Mouse (Mus musculus) myocyte (in vitro differentiated cells): ENCODE results near the gene Akap13.

ENCODE experiments used
- CEBPB ChIP-seq: IDR thresholded peaks from 2 replicates; pipeline ENCODE4 v1.6.1; 2011; ENCODE audit warnings: mild to moderate bottlenecking, moderate library complexity; ENCODE audit not compliant: poor library complexity, insufficient read depth, severe bottlenecking
- E2F4 ChIP-seq: IDR thresholded peaks from one replicate; pipeline ENCODE4 v1.6.1; 2011; ENCODE audit warnings: mild to moderate bottlenecking, control low read depth, moderate library complexity; ENCODE audit not compliant: insufficient read depth
- MAX ChIP-seq: IDR thresholded peaks from one replicate; pipeline ENCODE4 v1.6.1; 2011; ENCODE audit warnings: low read depth, mild to moderate bottlenecking, control low read depth
- MYOD1 ChIP-seq, 3 experiments: IDR thresholded peaks; one replicate each; pipeline ENCODE4 v1.6.1; 2011; ENCODE audit warnings: control low read depth in 2 of 3, low read depth in 2 of 3, mild to moderate bottlenecking in 2 of 3, moderate library complexity in 1 of 3; ENCODE audit not compliant: insufficient read length in 2 of 3, control insufficient read depth in 1 of 3
- MYOG ChIP-seq, 3 experiments: IDR thresholded peaks; one replicate each; pipeline ENCODE4 v1.6.1; 2011; ENCODE audit warnings: control low read depth in 2 of 3, low read depth in 2 of 3, mild to moderate bottlenecking in 2 of 3; ENCODE audit not compliant: insufficient read length in 2 of 3, control insufficient read depth in 1 of 3, insufficient read depth in 1 of 3
- POLR2A ChIP-seq: IDR thresholded peaks from one replicate; pipeline ENCODE4 v1.6.1; 2011; ENCODE audit warnings: low read depth, mild to moderate bottlenecking, control low read depth, moderate library complexity; ENCODE audit not compliant: insufficient read length
- REST ChIP-seq: IDR thresholded peaks from one replicate; pipeline ENCODE4 v1.6.1; 2011; ENCODE audit warnings: mild to moderate bottlenecking, control low read depth, moderate library complexity; ENCODE audit not compliant: insufficient read depth, insufficient read length
- USF1 ChIP-seq: IDR thresholded peaks from one replicate; pipeline ENCODE4 v1.6.1; 2011; ENCODE audit warnings: low read depth, mild to moderate bottlenecking, control low read depth, moderate library complexity

DNA sequence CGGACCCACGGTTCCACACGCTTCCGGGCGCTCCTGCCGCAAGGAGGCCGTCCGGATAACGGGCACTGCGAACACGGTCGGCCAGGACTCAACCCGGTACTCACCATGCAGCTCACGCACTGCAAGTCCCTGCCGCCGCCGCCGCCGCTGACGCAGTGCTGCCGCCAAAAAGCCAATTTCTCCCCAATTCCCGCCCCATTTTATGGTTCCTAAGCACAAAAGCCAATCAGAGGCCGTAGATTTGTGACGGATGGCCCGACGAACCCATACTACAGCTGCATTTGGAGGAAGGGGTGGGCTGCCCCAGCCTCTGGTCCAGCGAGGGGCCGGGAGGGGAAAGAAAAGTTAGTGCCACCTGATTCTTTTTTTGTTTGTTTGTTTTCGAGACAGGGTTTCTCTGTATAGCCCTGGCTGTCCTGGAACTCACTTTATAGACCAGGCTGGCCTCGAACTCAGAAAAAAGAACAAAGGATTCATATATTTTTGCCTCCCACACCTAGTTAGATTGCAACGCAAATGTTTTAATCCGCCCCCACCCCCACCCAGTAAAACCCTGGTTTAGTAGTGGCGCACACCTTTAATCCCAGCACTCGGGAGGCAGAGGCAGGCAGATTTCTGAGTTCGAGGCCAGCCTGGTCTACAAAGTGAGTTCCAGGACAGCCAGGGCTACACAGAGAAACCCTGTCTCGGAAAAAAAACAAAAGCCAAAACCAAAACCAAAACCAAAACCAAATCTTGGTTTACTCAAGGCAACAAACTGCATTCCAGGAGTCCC lies 326.8 kb downstream of the Akap13 start:
- TF ChIP-seq POLR2A (peak; percentile 86), MYOD1 (IDR thresholded peaks at IDR 0.05; ENCODE audit: control insufficient read depth in 1 of 3, insufficient read length in 2 of 3, low read depth in 2 of 3) (peak in 1 of 3 experiments; percentile 6), MYOG (IDR thresholded peaks at IDR 0.05; ENCODE audit: control insufficient read depth in 1 of 3, insufficient read depth in 1 of 3, insufficient read length in 2 of 3, low read depth in 2 of 3) (no peak), CEBPB (no peak), MAX (no peak), USF1 (no peak), E2F4 (peak; percentile 38), REST (no peak)
